In genomic region chr16:39044381-39044780, GRCm38 (mm10) we compare ENCODE assay signal across 26 mouse cellular contexts.
DNase-seq lines count a peak whose midpoint lies in the region; ATAC-seq and TF ChIP-seq lines count a peak whose summit lies in the region.
"Had no signal": no experiment of that assay in that cellular context is flagged by ENCODE, and none has a peak within 500 bp of the region (broad histone marks: within the 10 kb centered on the region; RNA-seq: fewer than 3 reads in every experiment).

No protein-coding gene starts in this region.

- peak; percentile 53 for DNase-seq in embryo, embryonic 10 days (ENCODE audit: low spot score)
- DNase-seq in embryo, embryonic 9.5 days (ENCODE audit: extremely low spot score): no peak
- no peak for DNase-seq in hindbrain, embryonic 11.5 days (ENCODE audit: low spot score)
- DNase-seq in hindbrain, postnatal 0 days (ENCODE audit: low spot score): no peak
- peak; percentile 46 for DNase-seq in retina, postnatal 1 day
- no peak for DNase-seq in retina, embryonic 14.5 days (ENCODE audit: low spot score)
- peak; percentile 34 for DNase-seq in mesoderm, embryonic 11.5 days (ENCODE audit: low read depth, low spot score)
- DNase-seq in adrenal gland, postnatal 36 days: no peak
- DNase-seq: adrenal gland, adult 8-10 months; B cell, adult 2 months; cerebellum, adult 18-20 months; cerebellum, adult 9-11 months; cerebellum, postnatal 36 days; gastrocnemius, postnatal 25 days; heart, adult 2 months; heart, postnatal 14 days; kidney, adult 11 months had no signal

- ATAC-seq in hindbrain, embryonic 11.5 days (ENCODE audit: low FRiP score): 0 out of 2 replicates have a peak, but pooled peaks have one; percentile 34
- ATAC-seq in hindbrain, postnatal 0 days: no peak
- ATAC-seq: CD4-positive, CD25-positive, alpha-beta regulatory T cell, adult 4 months; forebrain, embryonic 16.5 days had no signal

- no peak overlapping the region for H3K4me2 ChIP-seq in hindbrain, embryonic 11.5 days (replicated peaks; ENCODE audit: low read depth, low read length)
- H3K4me2 ChIP-seq in hindbrain, postnatal 0 days (ENCODE audit: low read depth, low read length): no peak overlapping the region
- H3K4me2 ChIP-seq: embryonic facial prominence, embryonic 15.5 days; heart, embryonic 11.5 days; heart, embryonic 15.5 days; hindbrain, embryonic 15.5 days had no signal

- no peaks in the 10 kb centered on the region for H3K9me3 ChIP-seq in hindbrain, embryonic 11.5 days (ENCODE audit: control insufficient read depth, low read length)
- no peaks in the 10 kb centered on the region for H3K9me3 ChIP-seq in hindbrain, postnatal 0 days (ENCODE audit: low read length)
- H3K9me3 ChIP-seq: embryonic facial prominence, embryonic 15.5 days; forebrain, embryonic 10.5 days; heart, embryonic 15.5 days; hindbrain, embryonic 15.5 days had no signal

- no peak overlapping the region for H3K4me3 ChIP-seq in hindbrain, embryonic 11.5 days (ENCODE audit: low read depth, low read length)
- no peak overlapping the region for H3K4me3 ChIP-seq in hindbrain, postnatal 0 days (ENCODE audit: low read length)
- H3K4me3 ChIP-seq: embryonic facial prominence, embryonic 15.5 days; erythroblast, embryonic 14.5 days; forebrain, embryonic 10.5 days; heart, adult 2 months; heart, embryonic 15.5 days; hindbrain, embryonic 15.5 days had no signal

- no peaks in the 10 kb centered on the region for H3K27me3 ChIP-seq in hindbrain, embryonic 11.5 days (ENCODE audit: control insufficient read depth, insufficient read depth, low read length)
- H3K27me3 ChIP-seq in hindbrain, postnatal 0 days (ENCODE audit: insufficient read depth, low read length): no peaks in the 10 kb centered on the region
- H3K27me3 ChIP-seq: embryonic facial prominence, embryonic 15.5 days; hindbrain, embryonic 15.5 days had no signal

- 0 out of 2 replicates have a peak overlapping the region, but pooled peaks have one; percentile 27 for H3K27ac ChIP-seq in hindbrain, embryonic 11.5 days (ENCODE audit: low read depth, low read length)
- no peak overlapping the region for H3K27ac ChIP-seq in hindbrain, postnatal 0 days
- H3K27ac ChIP-seq: embryonic facial prominence, embryonic 15.5 days; forebrain, embryonic 10.5 days; heart, adult 2 months; heart, embryonic 15.5 days; hindbrain, embryonic 15.5 days had no signal

- no peak for TF ChIP-seq CTCF in hindbrain, postnatal 0 days (IDR thresholded peaks at IDR 0.05; ENCODE audit: low read depth)

- H3K9ac ChIP-seq in hindbrain, embryonic 11.5 days (ENCODE audit: low read depth, low read length): no peak overlapping the region
- no peak overlapping the region for H3K9ac ChIP-seq in hindbrain, postnatal 0 days (replicated peaks; ENCODE audit: low read length)
- H3K9ac ChIP-seq: embryonic facial prominence, embryonic 15.5 days; heart, embryonic 15.5 days; hindbrain, embryonic 15.5 days had no signal

- H3K4me1 ChIP-seq in hindbrain, embryonic 11.5 days (replicated peaks; ENCODE audit: control insufficient read depth, insufficient read depth, low read length): no peaks in the 10 kb centered on the region
- no peaks in the 10 kb centered on the region for H3K4me1 ChIP-seq in hindbrain, postnatal 0 days (ENCODE audit: insufficient read depth, low read length)
- H3K4me1 ChIP-seq: embryonic facial prominence, embryonic 15.5 days; heart, embryonic 15.5 days; hindbrain, embryonic 15.5 days had no signal

- H3K36me3 ChIP-seq in hindbrain, embryonic 11.5 days (ENCODE audit: control insufficient read depth, insufficient read depth, low read length): no peaks in the 10 kb centered on the region
- H3K36me3 ChIP-seq in hindbrain, postnatal 0 days (ENCODE audit: insufficient read depth, low read length): no peaks in the 10 kb centered on the region
- H3K36me3 ChIP-seq: embryonic facial prominence, embryonic 15.5 days; forebrain, embryonic 10.5 days; G1E; heart, embryonic 15.5 days; hindbrain, embryonic 15.5 days had no signal

- 23% methylated on average over 5 of the region's 5 CpGs for WGBS in hindbrain, embryonic 11.5 days
- 24% methylated on average over 5 of the region's 5 CpGs for WGBS in hindbrain, postnatal 0 days

Comparison
In these comparisons a context has a peak if more than half of its experiments do, and no peak if none do; other contexts are left out.
1. DNase-seq: peak in embryo, embryonic 10 days (single experiment), retina, postnatal 1 day (single experiment) and mesoderm, embryonic 11.5 days (single experiment); none in embryo, embryonic 9.5 days (single experiment), hindbrain, embryonic 11.5 days (single experiment), hindbrain, postnatal 0 days (single experiment), retina, embryonic 14.5 days (single experiment) and adrenal gland, postnatal 36 days (0 of 2).